Mouse (Mus musculus) lung, postnatal 36 days (tissue): Measurements from ENCODE around the gene Gpr142.

Experiments
- DNase-seq: peaks from one replicate; pipeline ENCODE4 v3.0.0; 2022; ENCODE audit warnings: mixed read lengths

Gpr142 gene

DNA sequence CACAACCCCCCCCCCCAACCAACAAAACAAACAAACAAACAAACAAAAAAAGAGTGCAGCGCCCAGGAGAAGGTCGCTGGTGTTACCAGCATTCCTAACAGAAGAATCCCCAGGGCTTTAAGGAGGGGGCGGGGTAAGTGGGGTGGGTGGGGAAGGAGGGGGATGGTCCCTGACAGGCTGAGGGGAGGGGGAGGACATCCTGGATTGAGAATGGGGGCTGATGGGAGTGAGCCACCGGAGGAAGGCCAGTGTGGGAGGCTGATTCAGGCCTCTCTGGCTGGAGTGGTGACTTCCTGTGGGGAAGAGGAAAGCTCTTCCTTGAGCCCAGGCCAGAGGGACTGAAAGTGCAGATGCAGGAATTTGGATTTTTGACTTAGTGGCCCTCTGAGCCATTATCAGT, 47.6 kb downstream of the Gpr142 start:
- no peak for DNase-seq

DNA sequence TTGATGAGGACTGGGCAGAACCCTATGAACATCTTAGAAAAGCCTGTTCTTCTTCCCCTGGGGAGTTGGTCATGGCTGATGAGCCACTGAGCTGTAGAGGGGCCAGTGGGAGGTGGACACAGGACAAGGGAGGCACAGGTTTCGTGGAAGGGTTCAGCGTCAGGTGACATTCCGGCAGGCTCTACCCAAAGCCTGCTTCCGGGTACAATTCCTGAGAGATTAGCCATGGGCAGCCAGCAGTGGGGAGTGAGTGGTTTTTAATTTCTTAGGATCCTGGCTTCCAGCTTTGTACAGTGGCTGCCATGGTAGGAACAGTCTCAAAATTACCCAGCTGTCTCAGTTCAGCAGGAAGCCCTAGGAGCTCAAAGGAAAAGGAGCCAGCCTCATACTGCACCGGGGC, 48.3 kb downstream of the Gpr142 start:
- DNase-seq, result no peak

DNA sequence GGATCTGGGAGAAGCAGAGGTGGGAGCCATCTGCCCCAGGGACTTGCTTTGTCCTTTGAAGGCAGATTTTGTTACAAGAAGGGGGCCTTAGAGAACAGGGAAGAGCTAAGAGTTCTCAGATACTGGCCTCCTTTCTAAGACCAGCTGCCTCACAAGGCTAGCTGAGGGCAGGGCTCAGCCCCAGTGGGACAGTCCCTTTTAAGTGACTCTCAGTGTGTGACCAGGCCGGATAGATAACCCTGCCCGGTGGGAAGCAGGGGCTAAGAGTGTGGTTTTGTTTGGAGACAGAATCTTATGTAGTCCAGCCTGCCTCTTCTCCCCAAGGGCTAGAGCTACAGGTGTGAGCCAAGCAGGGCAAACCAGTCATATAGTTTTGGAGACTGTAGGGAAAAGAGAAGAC, 50.8 kb downstream of the Gpr142 start:
- DNase-seq, result no peak

DNA sequence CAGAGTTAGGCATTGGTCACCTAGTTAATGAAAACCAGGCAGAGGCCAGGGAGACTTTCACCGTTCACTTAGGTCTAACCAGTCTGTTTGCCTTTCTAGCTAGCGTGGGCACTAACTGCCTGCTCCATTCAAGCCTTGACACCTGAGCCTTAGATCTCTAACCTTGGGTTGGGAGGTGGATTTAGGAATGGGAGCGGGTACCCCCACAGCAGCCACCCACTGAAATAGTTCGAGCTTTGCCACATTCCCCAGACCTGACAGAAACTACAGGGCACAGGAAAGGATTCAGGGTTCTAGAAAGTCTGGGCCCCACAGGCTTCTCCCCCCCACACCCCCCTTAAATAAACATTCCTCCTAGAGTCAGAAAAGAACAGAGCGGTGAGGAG, 51.3 kb downstream of the Gpr142 start:
- no peak for DNase-seq

DNA sequence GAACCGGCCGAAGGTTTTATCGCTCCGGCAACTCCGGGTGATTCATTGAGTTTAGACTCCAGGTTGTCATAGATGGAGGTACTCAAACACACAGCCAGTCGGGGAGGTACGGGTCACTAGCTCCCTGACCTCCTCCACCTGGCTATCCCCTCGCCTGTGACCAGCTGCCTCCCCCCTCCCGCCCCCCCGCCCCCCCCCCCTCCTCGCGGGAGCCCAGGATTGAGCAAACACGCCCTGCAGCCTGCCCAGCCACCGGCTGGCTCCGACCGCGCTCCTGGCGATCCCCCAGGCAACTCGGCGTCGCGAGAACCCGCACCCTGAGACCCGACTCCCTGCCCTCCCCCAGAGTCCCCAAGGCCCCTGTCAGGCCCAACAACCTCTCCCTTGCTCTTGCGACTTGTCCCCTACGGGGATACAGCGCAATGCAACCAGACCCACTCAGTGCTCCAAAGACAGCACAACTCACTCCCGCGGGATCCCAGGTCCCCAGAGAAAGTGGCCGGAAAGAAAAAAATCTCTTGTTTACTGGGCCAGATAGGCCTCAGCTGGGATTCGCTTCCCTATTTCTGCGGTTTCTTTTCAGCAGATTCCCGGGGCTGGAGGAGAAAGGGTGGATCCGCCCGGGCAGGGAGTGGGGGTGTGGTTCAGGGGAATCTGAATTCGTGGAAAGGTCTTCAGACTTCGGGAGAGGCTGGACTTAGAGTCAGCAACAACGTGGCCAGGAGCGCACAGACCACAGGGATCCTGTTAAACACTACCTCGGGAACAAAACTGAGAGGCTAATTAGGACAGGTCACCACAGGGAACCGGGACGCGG, 51.9 kb downstream of the Gpr142 start, which contains the start of gene Gprc5c:
Gprc5c (plus strand) TSS at position 701 of the 817 bp plus-strand sequence.
- peak; percentile 37 for DNase-seq

DNA sequence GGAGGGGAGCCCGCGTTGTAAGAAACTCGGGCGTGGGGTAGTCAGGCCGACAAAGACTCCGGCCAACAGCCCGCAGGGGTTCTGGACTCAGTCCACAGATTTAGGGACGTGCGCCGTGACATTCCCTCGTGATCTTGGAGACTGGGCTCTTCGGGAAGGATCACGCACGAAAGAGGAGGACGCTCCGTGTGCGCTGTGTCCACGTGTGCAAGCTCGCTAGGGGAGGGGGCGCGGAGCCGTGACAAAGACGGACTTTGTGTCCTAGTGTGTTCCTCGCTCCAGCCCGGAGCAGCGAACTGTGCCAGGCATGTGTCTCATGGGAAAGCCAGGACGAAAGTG, 52.5 kb downstream of the Gpr142 start:
- DNase-seq, result no peak

DNA sequence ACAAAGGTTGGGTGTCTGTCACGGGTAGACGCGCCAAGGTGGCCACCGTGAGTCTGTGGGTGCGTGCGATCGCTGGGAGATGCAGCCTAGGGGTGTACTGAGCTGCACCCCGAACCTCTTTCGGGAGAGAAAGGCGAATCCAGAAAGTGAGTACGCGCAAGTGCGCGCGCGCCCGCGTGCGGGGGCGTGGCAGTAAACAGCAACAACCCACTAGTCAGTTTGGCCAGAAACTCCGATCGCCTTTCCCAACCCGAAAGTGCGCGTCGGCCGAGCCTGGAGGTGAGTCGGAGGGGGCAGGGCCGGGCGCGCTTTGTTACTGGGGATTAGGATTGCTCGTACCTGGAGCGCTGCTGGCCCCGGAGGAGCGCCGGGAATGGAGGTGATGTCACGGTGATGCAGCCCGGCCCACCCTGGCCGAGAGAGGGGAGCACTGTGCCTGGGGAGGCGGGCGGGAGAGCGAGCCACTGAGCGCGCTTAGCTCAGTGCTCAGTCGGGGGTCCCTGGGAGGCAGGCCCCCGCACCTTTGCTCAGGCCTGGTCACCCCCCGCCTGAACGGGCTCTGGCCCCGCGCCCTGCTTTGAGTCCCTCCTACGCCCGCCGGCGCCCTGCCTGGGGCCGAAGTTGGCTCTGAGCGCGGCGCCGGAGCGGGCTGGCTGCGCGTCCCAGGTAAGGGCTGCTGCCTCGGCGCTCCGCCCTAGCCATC, 53.0 kb downstream of the Gpr142 start:
- peak; percentile 75 for DNase-seq

DNA sequence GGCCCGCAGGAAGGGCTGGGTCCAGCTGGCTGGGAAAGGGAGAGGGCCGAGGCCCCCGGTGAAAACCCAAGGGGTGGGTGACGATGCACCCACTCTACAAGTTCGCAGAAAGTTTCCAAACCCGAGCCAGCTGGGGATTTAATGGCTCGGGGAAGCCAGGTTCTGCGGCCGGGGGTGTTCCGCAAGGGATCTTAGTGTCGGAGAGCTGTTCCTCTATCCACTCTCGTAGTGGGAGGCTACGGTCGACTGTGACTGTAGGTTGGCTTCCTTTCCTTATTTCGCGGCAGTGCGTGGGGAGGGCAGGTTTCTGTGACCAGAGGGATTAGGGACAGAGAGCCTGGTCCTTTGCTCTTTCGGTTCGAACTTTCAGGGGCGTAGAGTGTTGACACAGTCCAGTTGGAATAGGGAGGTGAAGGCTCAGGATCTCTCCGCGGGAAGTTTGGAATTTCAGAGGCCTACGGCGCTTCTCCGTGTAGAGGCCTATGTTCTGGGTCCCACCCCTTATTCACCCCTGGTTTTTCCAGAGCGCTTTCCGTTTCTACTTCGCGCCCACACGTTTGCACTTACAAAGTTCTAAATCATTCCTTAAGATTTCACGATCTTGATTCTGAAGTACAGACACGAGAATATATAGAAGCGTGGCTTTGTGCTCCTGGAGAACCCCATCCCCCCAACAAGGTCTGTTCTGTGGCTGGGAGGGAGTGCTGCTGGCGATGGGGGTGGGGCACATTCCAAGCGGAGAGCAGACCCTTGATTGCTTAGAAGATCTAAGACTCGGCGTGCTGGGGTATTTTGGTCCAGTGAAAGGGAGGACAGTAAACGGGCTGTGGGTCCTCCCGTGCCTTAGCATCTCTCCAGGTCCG, 53.8 kb downstream of the Gpr142 start:
- DNase-seq, result peak; percentile 30

DNA sequence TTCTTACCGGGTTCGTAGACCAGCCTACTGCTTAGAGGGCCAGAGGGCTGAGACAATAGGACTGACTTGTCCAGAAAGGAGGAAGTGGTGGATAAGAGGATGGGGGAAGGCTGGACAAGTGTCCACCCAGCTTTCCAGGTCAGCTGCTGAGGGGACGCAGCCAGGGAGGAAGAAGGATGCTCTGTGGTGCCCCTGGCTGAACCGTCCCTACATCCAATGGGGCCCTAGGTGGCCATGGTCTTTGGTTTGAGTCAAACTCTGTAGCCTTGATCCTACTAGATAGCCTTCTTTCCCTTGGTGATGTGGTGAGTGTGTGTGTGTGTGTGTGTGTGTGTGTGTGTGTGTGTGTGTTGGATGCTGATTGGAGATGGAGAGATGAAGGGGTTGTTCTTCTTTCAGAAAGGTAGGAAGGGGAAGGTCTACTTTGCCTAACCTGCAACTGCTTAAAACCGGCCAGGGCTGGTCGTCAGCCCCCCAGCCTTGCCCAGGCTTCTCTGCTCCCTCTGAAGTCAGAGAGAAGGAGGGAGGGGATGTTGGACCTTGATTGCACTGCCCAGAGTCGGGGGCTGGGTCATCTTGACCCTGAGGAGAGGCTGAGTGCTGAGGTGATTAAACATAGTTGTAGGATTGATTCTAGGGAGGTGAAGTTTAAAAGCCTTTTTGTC, 54.6 kb downstream of the Gpr142 start:
- no peak for DNase-seq

DNA sequence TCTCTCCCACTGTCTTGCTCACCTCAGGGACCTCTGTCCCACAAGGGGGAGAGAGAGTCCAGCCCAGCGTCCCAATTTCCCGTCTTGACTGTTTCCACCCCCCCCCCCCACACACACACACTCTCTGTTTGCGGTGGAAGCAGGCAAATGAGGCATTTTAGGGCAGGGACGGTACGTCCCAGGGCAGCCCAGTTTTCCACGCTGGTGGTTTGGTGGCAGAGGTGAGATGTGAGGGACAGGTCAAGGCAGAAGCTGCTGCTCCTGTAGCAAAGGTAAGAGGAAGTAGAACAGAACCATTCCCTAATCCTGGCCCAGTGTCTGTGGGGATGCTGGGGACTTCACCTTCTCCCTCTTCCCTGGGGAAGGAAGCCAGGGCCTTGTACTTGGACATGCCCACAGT, 55.9 kb downstream of the Gpr142 start:
- DNase-seq, result no peak

DNA sequence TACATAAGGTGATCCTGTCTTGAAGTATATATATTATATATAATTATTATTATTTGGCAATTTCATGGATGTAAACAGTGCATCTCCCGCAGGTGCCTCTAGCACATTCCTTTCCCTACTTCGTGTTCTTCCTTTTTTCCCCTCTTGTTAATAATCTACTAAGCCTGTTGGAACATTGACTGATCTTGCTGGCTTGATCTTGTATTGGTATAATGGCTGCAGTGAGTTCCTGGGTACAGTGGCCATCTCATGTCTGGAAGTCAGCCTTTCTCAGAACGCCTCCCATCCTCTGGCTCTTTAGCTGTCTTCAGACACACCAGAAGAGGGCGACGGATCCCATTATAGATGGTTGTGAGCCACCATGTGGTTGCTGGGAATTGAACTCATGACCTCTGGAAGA, 57.4 kb downstream of the Gpr142 start:
- no peak for DNase-seq
